Mouse (Mus musculus) CH12.LX (cell line): ENCODE data around the gene Pex1.

Experiments
- CHD2 ChIP-seq: IDR thresholded peaks from 2 replicates; pipeline ENCODE4 v1.6.1; 2011; ENCODE audit warnings: low read length, improper control_type of control experiment
- CTCF ChIP-seq, 2 experiments: IDR thresholded peaks in 1 of 2; conservative IDR thresholded peaks in 1 of 2; 2 replicates each; pipeline ENCODE4 v1.5.1; 2011 to 2012; ENCODE audit warnings: low read depth in 2 of 2, low read length in 2 of 2, improper control_type of control experiment in 1 of 2, inconsistent platforms in 1 of 2, mild to moderate bottlenecking in 1 of 2, moderate library complexity in 1 of 2
- ELF1 ChIP-seq: IDR thresholded peaks from 2 replicates; pipeline ENCODE4 v1.6.1; 2014; ENCODE audit warnings: low read depth, mild to moderate bottlenecking, inconsistent platforms, low read length, improper control_type of control experiment
- EP300 ChIP-seq: IDR thresholded peaks from 2 replicates; pipeline ENCODE4 v1.6.1; 2011; ENCODE audit warnings: low read length, improper control_type of control experiment
- HCFC1 ChIP-seq: IDR thresholded peaks from 2 replicates; pipeline ENCODE4 v1.6.1; 2012; ENCODE audit warnings: low read depth, mild to moderate bottlenecking, inconsistent platforms, low read length, improper control_type of control experiment
- IRF4 ChIP-seq: IDR thresholded peaks from 2 replicates; pipeline ENCODE4 v1.6.1; 2014; ENCODE audit warnings: low read depth, mild to moderate bottlenecking, inconsistent platforms, low read length, improper control_type of control experiment
- POLR2A ChIP-seq: IDR thresholded peaks from 2 replicates; pipeline ENCODE4 v1.6.1; 2011; ENCODE audit warnings: low read depth, mild to moderate bottlenecking, improper control_type of control experiment, low read length
- TCF12 ChIP-seq: IDR thresholded peaks from 2 replicates; pipeline ENCODE4 v1.6.1; 2014; ENCODE audit warnings: low read depth, mild to moderate bottlenecking, inconsistent platforms, low read length, improper control_type of control experiment
- ZMIZ1 ChIP-seq: IDR thresholded peaks from 2 replicates; pipeline ENCODE4 v1.6.1; 2012; ENCODE audit warnings: low read depth, mild to moderate bottlenecking, inconsistent platforms, low read length, improper control_type of control experiment

GRCm38 (mm10) chr5:3657085-3657484, 61.2 kb downstream of the Pex1 start, which contains the start of gene Gatad1:
- TF ChIP-seq CTCF (conservative IDR thresholded peaks at IDR 0.05 in 1 of 2, IDR thresholded peaks at IDR 0.05 in 1 of 2; ENCODE audit: low read depth in 2 of 2, low read length in 2 of 2), result no peak
- TF ChIP-seq IRF4, result no peak
- no peak for TF ChIP-seq HCFC1
- no peak for TF ChIP-seq POLR2A
- TF ChIP-seq TCF12, result no peak
- TF ChIP-seq ELF1, result no peak
- TF ChIP-seq EP300, result no peak
- no peak for TF ChIP-seq CHD2
- TF ChIP-seq ZMIZ1, result no peak
